Mouse (Mus musculus): ENCODE data around the gene Hspa1b. TPM values are rescaled to one million over a fixed set of nuclear protein-coding genes. Genes with fewer than 3 reads are reported as not detected.
"Not testable (repeated sequence)": the region's sequence is repeated elsewhere in the genome, so short reads cannot be mapped to it uniquely, and the experiment has no call there.

Gene Hspa1b
- total and polyA plus RNA-seq, 2 experiments from 2014 or later = 0.79 to 18.2 TPM

- no peaks in the 10 kb centered on the region for H3K9me3 ChIP-seq (ENCODE audit: low read length)
- H3K9ac ChIP-seq (replicated peaks; ENCODE audit: low read length, poor library complexity, severe bottlenecking) = peak overlapping the region; percentile 46; the same call in 1 of the 2 replicates
- H3K4me1 ChIP-seq (ENCODE audit: insufficient read depth, low read length) = peaks cover 6% of the 10 kb centered on the region
- no peaks in the 10 kb centered on the region for H3K27me3 ChIP-seq (ENCODE audit: insufficient read depth, low read length)
- H3K4me2 ChIP-seq (ENCODE audit: low read depth, low read length, poor library complexity, severe bottlenecking) = no peak overlapping the region
- DNase-seq (ENCODE audit: low spot score) = no peak
- ATAC-seq (ENCODE audit: low FRiP score) = no peak
- no peak overlapping the region for H3K27ac ChIP-seq (ENCODE audit: low read depth, low read length)
- no peak for TF ChIP-seq CTCF (IDR thresholded peaks at IDR 0.05)
- 77% methylated on average over 9 of the region's 9 CpGs for WGBS
- H3K4me3 ChIP-seq (ENCODE audit: low read depth, low read length) = no peak overlapping the region
- H3K36me3 ChIP-seq (ENCODE audit: insufficient read depth, low read length) = peaks cover 15% of the 10 kb centered on the region
Measured at GRCm38 (mm10) chr17:35003022-35003838, 44.2 kb upstream of the Hspa1b start.

- no peak for TF ChIP-seq CTCF (IDR thresholded peaks at IDR 0.05)
- Histone ChIP-seq H3K9ac (replicated peaks; ENCODE audit: low read length, poor library complexity, severe bottlenecking) (peak overlapping the region; percentile 46), H3K9me3 (ENCODE audit: low read length) (no peaks in the 10 kb centered on the region), H3K27me3 (ENCODE audit: insufficient read depth, low read length) (no peaks in the 10 kb centered on the region), H3K4me3 (ENCODE audit: low read depth, low read length) (peak overlapping the region; percentile 85), H3K4me2 (ENCODE audit: low read depth, low read length, poor library complexity, severe bottlenecking) (peak overlapping the region; percentile 94), H3K4me1 (ENCODE audit: insufficient read depth, low read length) (peaks cover 6% of the 10 kb centered on the region), H3K36me3 (ENCODE audit: insufficient read depth, low read length) (peaks cover 15% of the 10 kb centered on the region), H3K27ac (ENCODE audit: low read depth, low read length) (no peak overlapping the region)
- WGBS = 12% methylated on average over 12 of the region's 12 CpGs
- ATAC-seq (ENCODE audit: low FRiP score) (no peak), DNase-seq (ENCODE audit: low spot score) (no peak)
Measured at GRCm38 (mm10) chr17:35002153-35002865, 43.3 kb upstream of the Hspa1b start.

GRCm38 (mm10) chr17:35001452-35002152 lies 42.6 kb upstream of the Hspa1b start:
- ATAC-seq (ENCODE audit: low FRiP score) (peak; percentile 22), DNase-seq (ENCODE audit: low spot score) (peak; percentile 33)
- H3K9ac ChIP-seq (replicated peaks; ENCODE audit: low read length, poor library complexity, severe bottlenecking) = peak overlapping the region; percentile 94
- H3K4me2 ChIP-seq (ENCODE audit: low read depth, low read length, poor library complexity, severe bottlenecking) = peak overlapping the region; percentile 94
- peak overlapping the region; percentile 85 for H3K4me3 ChIP-seq (ENCODE audit: low read depth, low read length)
- no peaks in the 10 kb centered on the region for H3K9me3 ChIP-seq (ENCODE audit: low read length)
- peaks cover 15% of the 10 kb centered on the region for H3K36me3 ChIP-seq (ENCODE audit: insufficient read depth, low read length)
- peak overlapping the region; percentile 93 for H3K27ac ChIP-seq (ENCODE audit: low read depth, low read length)
- peaks cover 6% of the 10 kb centered on the region for H3K4me1 ChIP-seq (ENCODE audit: insufficient read depth, low read length)
- no peak for TF ChIP-seq CTCF (IDR thresholded peaks at IDR 0.05)
- WGBS = under 1% methylated on average over 35 of the region's 35 CpGs
- H3K27me3 ChIP-seq (ENCODE audit: insufficient read depth, low read length) = no peaks in the 10 kb centered on the region

GRCm38 (mm10) chr17:35000717-35001451 lies 41.8 kb upstream of the Hspa1b start, which contains the start of gene Vars:
TSS of gene Vars (plus strand) at chr17:35000987.
- peaks cover 14% of the 10 kb centered on the region for H3K36me3 ChIP-seq (ENCODE audit: insufficient read depth, low read length)
- under 1% methylated on average over 82 of the region's 83 CpGs for WGBS
- peaks cover 6% of the 10 kb centered on the region for H3K4me1 ChIP-seq (ENCODE audit: insufficient read depth, low read length)
- H3K27ac ChIP-seq (ENCODE audit: low read depth, low read length) = peak within 1 kb of the TSS; percentile 93
- H3K9ac ChIP-seq (replicated peaks; ENCODE audit: low read length, poor library complexity, severe bottlenecking) = peak within 1 kb of the TSS; percentile 94
- H3K4me2 ChIP-seq (ENCODE audit: low read depth, low read length, poor library complexity, severe bottlenecking) = peak within 1 kb of the TSS; percentile 94
- TF ChIP-seq CTCF (IDR thresholded peaks at IDR 0.05) = no peak
- peak; percentile 85 for DNase-seq (ENCODE audit: low spot score)
- peak; percentile 86 for ATAC-seq (ENCODE audit: low FRiP score)
- H3K27me3 ChIP-seq (ENCODE audit: insufficient read depth, low read length) = no peaks in the 10 kb centered on the region
- no peaks in the 10 kb centered on the region for H3K9me3 ChIP-seq (ENCODE audit: low read length)
- H3K4me3 ChIP-seq (ENCODE audit: low read depth, low read length) = peak within 1 kb of the TSS; percentile 85

GRCm38 (mm10) chr17:34999871-35000716 lies 41.1 kb upstream of the Hspa1b start:
- H3K4me2 ChIP-seq (ENCODE audit: low read depth, low read length, poor library complexity, severe bottlenecking) = peak overlapping the region; percentile 94
- DNase-seq (ENCODE audit: low spot score); H3K9ac ChIP-seq (replicated peaks; ENCODE audit: low read length, poor library complexity, severe bottlenecking); H3K36me3 ChIP-seq (ENCODE audit: insufficient read depth, low read length); H3K27ac ChIP-seq (ENCODE audit: low read depth, low read length); H3K27me3 ChIP-seq (ENCODE audit: insufficient read depth, low read length); H3K9me3 ChIP-seq (ENCODE audit: low read length); H3K4me1 ChIP-seq (ENCODE audit: insufficient read depth, low read length); ATAC-seq (ENCODE audit: low FRiP score): not testable (repeated sequence)
- H3K4me3 ChIP-seq (ENCODE audit: low read depth, low read length) = peak overlapping the region; percentile 85
- 29% methylated on average over 29 of the region's 32 CpGs for WGBS
